20 mouse cellular contexts compared by ENCODE assay signal in genomic region chr6:148789010-148789673, GRCm38 (mm10). TPM values are rescaled to one million over a fixed set of nuclear protein-coding genes. Genes with fewer than 3 reads are reported as not detected.
DNase-seq lines count a peak whose midpoint lies in the region; ATAC-seq and TF ChIP-seq lines count a peak whose summit lies in the region.
"Had no signal": no experiment of that assay in that cellular context is flagged by ENCODE, and none has a peak within 500 bp of the region (broad histone marks: within the 10 kb centered on the region; RNA-seq: fewer than 3 reads in every experiment).

No protein-coding gene starts in this region.

- intact Hi-C loops in heart, postnatal 25 days (cut with DNase I), result no loop called here

- no peak overlapping the region for H3K9ac ChIP-seq in hindbrain, postnatal 0 days (replicated peaks; ENCODE audit: low read length)
- H3K9ac ChIP-seq in hindbrain, embryonic 12.5 days, result no peak overlapping the region
- H3K9ac ChIP-seq: embryonic facial prominence, embryonic 12.5 days; lung, embryonic 14.5 days; neural tube, embryonic 15.5 days had no signal

- peak; percentile 61 for DNase-seq in heart, adult 11 months
- DNase-seq in heart, postnatal 25 days (ENCODE audit: low spot score), result no peak
- peak; percentile 5 for DNase-seq in hindbrain, postnatal 0 days (ENCODE audit: low spot score)
- DNase-seq in right cerebral cortex, postnatal 10 days (ENCODE audit: low spot score in 2 of 2), result peak; percentile 26 to 38
- DNase-seq in right cerebral cortex, postnatal 14 days, result no peak
- no peak for DNase-seq in cerebellum, adult 18-20 months
- DNase-seq: adrenal gland, postnatal 25 days; cerebellum, adult 9-10 months; heart, adult 2 months; kidney, adult 2 months; kidney, postnatal 25 days; left cerebral cortex, postnatal 4 days; lung, embryonic 14.5 days; thymus, adult 18-20 months had no signal

- no peak overlapping the region for H3K4me2 ChIP-seq in hindbrain, postnatal 0 days (ENCODE audit: low read depth, low read length)
- H3K4me2 ChIP-seq in hindbrain, embryonic 12.5 days (replicated peaks), result no peak overlapping the region
- H3K4me2 ChIP-seq: embryonic facial prominence, embryonic 12.5 days; lung, embryonic 14.5 days; midbrain, embryonic 11.5 days; neural tube, embryonic 15.5 days had no signal

- H3K27ac ChIP-seq in hindbrain, postnatal 0 days, result no peak overlapping the region
- no peak overlapping the region for H3K27ac ChIP-seq in hindbrain, embryonic 12.5 days
- H3K27ac ChIP-seq: embryonic facial prominence, embryonic 12.5 days; heart, adult 2 months; macrophage; neural tube, embryonic 15.5 days had no signal

- no peak overlapping the region for H3K4me3 ChIP-seq in hindbrain, postnatal 0 days (ENCODE audit: low read length)
- no peak overlapping the region for H3K4me3 ChIP-seq in hindbrain, embryonic 12.5 days
- H3K4me3 ChIP-seq: embryonic facial prominence, embryonic 12.5 days; heart, adult 2 months; neural tube, embryonic 15.5 days had no signal

- no peak for ATAC-seq in hindbrain, postnatal 0 days
- no peak for ATAC-seq in hindbrain, embryonic 12.5 days (ENCODE audit: low FRiP score)
- ATAC-seq: hindbrain, embryonic 16.5 days had no signal

- WGBS in hindbrain, postnatal 0 days, result 71% methylated on average over 9 of the region's 9 CpGs
- 92% methylated on average over 9 of the region's 9 CpGs for WGBS in hindbrain, embryonic 12.5 days

- H3K27me3 ChIP-seq in hindbrain, postnatal 0 days (ENCODE audit: insufficient read depth, low read length), result no peaks in the 10 kb centered on the region
- H3K27me3 ChIP-seq in hindbrain, embryonic 12.5 days, result no peaks in the 10 kb centered on the region
- H3K27me3 ChIP-seq: embryonic facial prominence, embryonic 12.5 days; neural tube, embryonic 15.5 days had no signal

- no peaks in the 10 kb centered on the region for H3K9me3 ChIP-seq in hindbrain, postnatal 0 days (ENCODE audit: low read length)
- H3K9me3 ChIP-seq in hindbrain, embryonic 12.5 days (replicated peaks), result no peaks in the 10 kb centered on the region
- H3K9me3 ChIP-seq: embryonic facial prominence, embryonic 12.5 days; neural tube, embryonic 15.5 days had no signal

- TF ChIP-seq CTCF in hindbrain, postnatal 0 days (IDR thresholded peaks at IDR 0.05; ENCODE audit: low read depth), result no peak

- H3K4me1 ChIP-seq in hindbrain, postnatal 0 days (ENCODE audit: insufficient read depth, low read length), result no peaks in the 10 kb centered on the region
- H3K4me1 ChIP-seq in hindbrain, embryonic 12.5 days, result no peaks in the 10 kb centered on the region
- H3K4me1 ChIP-seq: embryonic facial prominence, embryonic 12.5 days; neural tube, embryonic 15.5 days had no signal

- H3K36me3 ChIP-seq in hindbrain, postnatal 0 days (ENCODE audit: insufficient read depth, low read length), result peaks cover 37% of the 10 kb centered on the region
- H3K36me3 ChIP-seq in hindbrain, embryonic 12.5 days, result peaks cover 44% of the 10 kb centered on the region

RNA-seq across cellular contexts. Expression of gene Ipo8, which starts 42.1 kb away (rescaled TPM):
- 10 to 100 TPM; 22.7 to 23.9 TPM for total RNA-seq in heart, postnatal 25 days (2021)
- 25.2 and 28.9 TPM in 2 replicates for total RNA-seq in hindbrain, postnatal 0 days (2014; rRNA removed)
- polyA plus RNA-seq in hindbrain, postnatal 0 days (2015; fragmentation: Nextera tagmentation; extraction: Ambion mirVana), result 14.4 and 14.8 TPM in 2 replicates
- polyA plus RNA-seq in hindbrain, embryonic 12.5 days (2016; fragmentation: Nextera tagmentation; extraction: Ambion mirVana), result 27.1 and 27.5 TPM in 2 replicates

Comparison
In these comparisons a context has a peak if more than half of its experiments do, and no peak if none do; other contexts are left out.
1. DNase-seq: peak in heart, adult 11 months (single experiment), hindbrain, postnatal 0 days (single experiment) and right cerebral cortex, postnatal 10 days (2 of 2); none in heart, postnatal 25 days (single experiment), right cerebral cortex, postnatal 14 days (single experiment) and cerebellum, adult 18-20 months (0 of 2).